Mouse (Mus musculus) spleen, postnatal 4 days (tissue): ENCODE measurements around the gene Cntnap3.
"Not testable (repeated sequence)": the region's sequence is repeated elsewhere in the genome, so short reads cannot be mapped to it uniquely, and the experiment has no call there.

ENCODE experiments used
- DNase-seq, 2 experiments: peaks; one replicate each; pipeline ENCODE4 v3.0.0; 2022; ENCODE audit warnings: low spot score in 2 of 2

Cntnap3 gene

DNA sequence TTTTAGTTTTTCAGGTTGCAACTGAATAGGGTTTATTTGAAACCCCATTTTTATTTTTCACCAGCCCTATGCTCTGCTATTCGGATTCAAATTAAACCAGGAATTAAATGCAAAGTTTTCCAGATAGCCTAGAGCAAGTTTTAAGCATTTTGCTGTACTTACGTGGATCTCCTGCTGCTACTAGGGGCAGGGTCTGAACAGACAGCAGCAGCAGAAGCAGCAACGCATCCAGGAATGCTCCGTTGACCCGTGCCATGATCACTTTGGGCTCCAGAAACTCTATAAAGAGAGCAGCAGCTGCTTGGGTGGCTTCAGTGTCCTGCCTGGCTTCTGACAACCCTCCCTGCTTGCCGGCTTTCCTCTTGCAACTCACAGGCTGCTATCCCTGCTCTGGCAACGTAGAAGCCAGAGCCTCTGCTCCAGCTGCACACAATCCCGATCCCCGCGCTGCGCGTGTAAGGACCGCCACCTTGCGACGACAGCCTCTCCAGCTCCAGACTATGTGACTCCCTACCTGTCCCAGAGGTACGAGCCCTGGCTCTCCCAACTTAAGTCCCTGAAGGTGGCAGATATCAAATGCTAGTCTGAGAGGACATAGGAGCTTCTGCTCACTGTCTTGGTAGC, at the start of gene Cntnap3:
Gene Cntnap3, minus strand, starts transcription at position 371 of the 624 bp plus-strand sequence.
- DNase-seq, result no peak

DNA sequence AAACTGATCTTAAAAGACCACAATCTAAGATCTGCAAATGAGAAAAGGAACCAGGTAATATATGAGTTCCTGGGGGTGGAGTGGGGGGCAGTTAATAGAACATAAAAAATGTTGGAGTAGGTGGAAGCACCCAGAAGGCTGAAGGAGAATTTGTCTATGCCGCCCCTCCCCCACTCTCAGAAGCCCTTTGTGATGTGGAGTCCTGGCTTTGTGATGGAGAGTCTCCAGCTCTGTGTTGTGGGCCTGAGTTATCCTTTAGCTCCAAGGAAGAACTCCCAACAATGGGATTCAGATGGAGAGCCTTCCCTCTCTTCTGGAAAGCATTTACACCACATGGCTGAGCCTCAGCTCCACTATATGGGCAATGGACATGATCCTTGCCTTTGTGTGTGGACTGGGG, 13.4 kb upstream of the Cntnap3 start, which contains the start of gene Spata31:
Gene Spata31, plus strand, starts transcription at position 216 of the 400 bp plus-strand sequence.
- DNase-seq, result no peak

DNA sequence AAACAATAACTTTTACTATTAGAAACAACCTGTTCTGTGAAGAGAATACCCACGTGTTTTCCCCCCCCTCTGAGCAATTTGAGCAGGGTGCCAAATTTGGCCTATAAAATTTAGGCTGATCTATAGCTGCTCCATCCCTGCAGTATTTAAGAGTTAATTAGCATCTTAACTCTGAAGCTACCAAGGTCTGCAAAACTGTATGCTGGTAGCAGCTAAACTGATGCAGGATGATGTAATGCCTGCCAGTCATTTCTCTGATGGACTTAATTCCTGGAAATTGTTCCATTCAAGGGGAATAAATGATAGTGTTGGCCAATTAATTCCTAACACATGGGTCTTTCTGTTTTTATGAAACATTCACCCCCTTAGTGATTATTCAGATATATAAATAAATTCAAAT, 623 bp downstream of the Cntnap3 start:
- DNase-seq, result no peak

DNA sequence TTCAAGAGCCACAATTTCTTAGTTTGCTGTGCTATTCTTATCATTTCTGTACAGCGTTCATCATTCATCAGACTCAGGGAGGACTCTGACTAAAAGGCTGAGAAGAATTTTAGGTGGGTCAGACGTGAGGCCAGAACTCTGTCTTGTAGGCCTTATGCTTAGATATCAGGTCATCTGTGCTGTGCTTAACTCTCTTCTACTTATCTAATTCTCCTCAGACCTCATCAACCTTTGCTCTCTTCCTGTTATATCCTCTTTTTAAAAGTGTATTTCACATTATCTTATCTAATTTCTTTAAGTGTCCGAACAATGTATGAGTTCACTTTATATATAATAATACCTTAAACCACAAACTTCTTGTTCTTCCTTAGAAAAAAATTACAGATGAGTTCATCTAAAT, 38.4 kb downstream of the Cntnap3 start:
- DNase-seq, result no peak

DNA sequence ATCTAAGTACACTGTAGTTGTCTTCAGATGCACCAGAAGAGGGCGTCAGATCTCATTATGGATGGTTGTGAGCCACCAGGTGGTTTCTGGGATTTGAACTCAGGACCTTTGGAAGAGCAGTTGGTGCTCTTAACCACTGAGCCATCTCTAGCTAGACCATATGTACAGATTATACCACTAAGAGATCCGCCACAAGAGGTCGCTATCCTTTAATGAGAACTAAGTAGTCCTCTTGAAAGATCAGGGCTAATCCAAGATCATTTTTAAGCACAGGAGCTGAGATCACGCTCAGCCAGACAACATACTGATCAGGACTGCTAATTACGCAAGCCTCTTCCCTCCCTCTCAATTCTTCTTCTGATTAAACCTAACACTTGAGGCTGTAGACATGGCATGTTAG, 78.9 kb downstream of the Cntnap3 start:
- not testable (repeated sequence) for DNase-seq

DNA sequence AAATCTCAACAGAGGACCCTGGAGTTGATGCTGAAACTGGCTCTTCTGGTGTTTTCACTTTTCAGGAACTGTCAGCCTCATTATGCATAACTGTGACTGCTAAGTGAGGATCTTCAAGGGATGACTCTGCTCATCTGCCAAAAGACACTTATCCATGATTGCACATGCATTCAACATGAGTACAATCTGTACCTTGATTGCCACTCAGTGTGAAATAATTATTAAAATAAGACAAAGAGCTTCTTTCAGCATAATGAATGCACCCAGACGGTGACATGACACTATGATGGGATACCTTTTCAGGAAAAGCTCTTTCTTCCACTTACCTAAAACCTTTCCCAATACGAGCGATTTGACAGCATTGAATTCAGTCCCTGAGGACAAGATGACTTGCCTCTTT, 158.4 kb downstream of the Cntnap3 start:
- no peak for DNase-seq

DNA sequence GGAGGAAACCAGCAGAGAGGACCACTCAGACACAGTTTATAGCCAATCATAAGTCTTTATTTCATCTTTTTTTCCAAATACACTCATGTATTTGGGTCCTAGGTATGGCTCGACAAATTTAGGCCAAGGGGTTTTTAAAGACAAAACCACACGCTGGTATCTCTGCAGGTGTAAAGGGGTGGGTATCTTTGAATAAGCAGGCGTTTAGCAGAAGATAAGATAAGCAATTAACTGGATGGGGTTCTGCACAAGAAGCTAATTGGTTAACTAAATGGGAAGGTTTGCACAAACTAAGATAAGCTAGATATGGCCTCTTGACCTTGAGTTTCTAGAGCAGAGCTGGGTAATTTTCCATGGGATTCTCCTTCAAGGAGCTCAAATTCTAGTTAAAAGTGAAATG, 171.5 kb downstream of the Cntnap3 start:
- no peak for DNase-seq

DNA sequence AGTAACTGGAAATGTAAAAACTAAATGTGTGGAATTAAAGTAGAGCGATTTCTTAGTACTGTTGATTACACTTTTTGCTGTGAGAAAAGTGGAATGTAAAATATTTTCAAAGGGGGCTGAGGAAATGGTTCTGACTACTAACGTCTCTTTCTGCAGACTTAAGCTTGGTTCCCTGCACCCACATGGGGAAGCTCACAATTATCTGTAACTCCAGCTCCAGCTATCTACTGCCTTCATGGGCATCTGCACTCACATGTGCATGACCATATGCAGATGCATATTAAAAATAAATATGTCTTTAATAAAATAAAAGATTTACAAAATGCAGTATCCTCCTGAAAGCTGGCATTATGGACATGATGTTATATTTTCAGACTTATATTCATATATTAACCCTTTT, 187.0 kb downstream of the Cntnap3 start:
- no peak for DNase-seq

DNA sequence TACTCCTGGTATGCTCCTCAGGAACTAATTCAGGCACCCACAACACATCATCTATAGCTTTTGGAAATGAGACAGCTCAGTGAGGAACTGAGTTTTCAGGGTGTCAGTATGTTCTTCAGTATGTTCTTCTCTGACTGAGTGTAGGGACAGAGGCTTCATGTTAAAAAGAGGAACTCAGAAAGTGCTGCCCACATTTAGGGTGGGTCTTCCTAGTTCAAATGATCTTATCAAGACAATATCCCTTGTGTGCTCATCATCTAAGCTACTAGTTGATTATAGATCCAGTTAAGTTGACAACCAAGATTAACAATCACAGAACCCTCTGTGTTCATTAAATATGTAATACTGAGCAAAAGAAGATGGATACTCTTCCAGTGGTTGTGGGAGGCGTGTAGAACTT, 211.3 kb downstream of the Cntnap3 start:
- DNase-seq, result no peak
